In genomic region chr1:193369091-193369490, GRCm38 (mm10) we compare ENCODE assay signal across 9 mouse cellular contexts. TPM values are rescaled to one million over a fixed set of nuclear protein-coding genes. Genes with fewer than 3 reads are reported as not detected.
DNase-seq lines count a peak whose midpoint lies in the region; ATAC-seq and TF ChIP-seq lines count a peak whose summit lies in the region.
"Had no signal": no experiment of that assay in that cellular context is flagged by ENCODE, and none has a peak within 500 bp of the region (broad histone marks: within the 10 kb centered on the region; RNA-seq: fewer than 3 reads in every experiment).

No protein-coding gene starts in this region.

- no peaks in the 10 kb centered on the region for H3K27me3 ChIP-seq in limb, embryonic 12.5 days
- H3K27me3 ChIP-seq in stomach, postnatal 0 days (ENCODE audit: control insufficient read depth, insufficient read depth, low read length) = no peaks in the 10 kb centered on the region

- H3K4me3 ChIP-seq in limb, embryonic 12.5 days (replicated peaks) = peak overlapping the region; percentile 48
- H3K4me3 ChIP-seq in stomach, postnatal 0 days (ENCODE audit: low read depth, low read length) = no peak overlapping the region; the same call in 1 of the 2 replicates

- TF ChIP-seq CTCF in stomach, postnatal 0 days (IDR thresholded peaks at IDR 0.05; ENCODE audit: low read depth) = no peak

- peak overlapping the region; percentile 78 for H3K4me2 ChIP-seq in limb, embryonic 12.5 days
- H3K4me2 ChIP-seq in stomach, postnatal 0 days (replicated peaks; ENCODE audit: low read depth) = peak overlapping the region; percentile 46

- no peak for TF ChIP-seq EP300 in stomach, postnatal 0 days (optimal IDR thresholded peaks at IDR 0.05)

- no peaks in the 10 kb centered on the region for H3K9me3 ChIP-seq in limb, embryonic 12.5 days
- H3K9me3 ChIP-seq in stomach, postnatal 0 days (ENCODE audit: control insufficient read depth, low read length) = no peaks in the 10 kb centered on the region

- H3K27ac ChIP-seq in limb, embryonic 12.5 days = no peak overlapping the region
- H3K27ac ChIP-seq in stomach, postnatal 0 days (replicated peaks) = no peak overlapping the region

- no peak for ATAC-seq in limb, embryonic 12.5 days (ENCODE audit: insufficient number of reproducible peaks, insufficient read depth, low FRiP score, low TSS enrichment, low read depth)
- ATAC-seq in stomach, postnatal 0 days (ENCODE audit: low FRiP score, low TSS enrichment) = no peak

- peak overlapping the region; percentile 60 for H3K9ac ChIP-seq in limb, embryonic 12.5 days (replicated peaks)
- H3K9ac ChIP-seq in stomach, postnatal 0 days (ENCODE audit: low read length) = peak overlapping the region; percentile 32; the same call in 1 of the 2 replicates

- no peaks in the 10 kb centered on the region for H3K36me3 ChIP-seq in limb, embryonic 12.5 days
- H3K36me3 ChIP-seq in stomach, postnatal 0 days (ENCODE audit: control insufficient read depth, insufficient read depth, low read length) = no peaks in the 10 kb centered on the region

- H3K4me1 ChIP-seq in limb, embryonic 12.5 days (replicated peaks) = peaks cover 31% of the 10 kb centered on the region
- no peaks in the 10 kb centered on the region for H3K4me1 ChIP-seq in stomach, postnatal 0 days (replicated peaks; ENCODE audit: control insufficient read depth, insufficient read depth)

- DNase-seq in embryo, embryonic 10 days (ENCODE audit: low spot score) = peak; percentile 35
- no peak for DNase-seq in embryo, embryonic 10.5 days (ENCODE audit: low spot score)
- DNase-seq in retina, embryonic 14.5 days (ENCODE audit: low spot score) = peak; percentile 30
- no peak for DNase-seq in retina, postnatal 1 day
- no peak for DNase-seq in stomach, postnatal 0 days (ENCODE audit: low spot score)
- no peak for DNase-seq in adrenal gland, adult 18-20 months (ENCODE audit: low spot score in 2 of 2)
- no peak for DNase-seq in gastrocnemius, postnatal 4 days (ENCODE audit: low spot score in 2 of 2)
- DNase-seq: lung, adult 18-20 months had no signal

- WGBS in limb, embryonic 12.5 days = 54% methylated on average over 8 of the region's 8 CpGs
- WGBS in stomach, postnatal 0 days = 54% methylated on average over 8 of the region's 8 CpGs

RNA-seq across cellular contexts. Expression of gene Camk1g, which starts 1.0 kb away (rescaled TPM):
- polyA plus RNA-seq in limb, embryonic 12.5 days (2016; fragmentation: Nextera tagmentation; extraction: Ambion mirVana) = 20.2 and 21.7 TPM in 2 replicates
- 1.5 and 1.6 TPM in 2 replicates for polyA plus RNA-seq in stomach, postnatal 0 days (2015; fragmentation: Nextera tagmentation; extraction: Ambion mirVana)
- under 1 TPM; 0.13 to 0.17 TPM for total RNA-seq in adrenal gland, adult 18-20 months (2021)
- 1 to 10 TPM; 1.0 to 1.2 TPM for total RNA-seq in gastrocnemius, postnatal 4 days (2021)

Comparison
In these comparisons a context has a peak if more than half of its experiments do, and no peak if none do; other contexts are left out.
1. DNase-seq: peak in embryo, embryonic 10 days (single experiment) and retina, embryonic 14.5 days (single experiment); none in embryo, embryonic 10.5 days (single experiment), retina, postnatal 1 day (single experiment), stomach, postnatal 0 days (single experiment), adrenal gland, adult 18-20 months (0 of 2) and gastrocnemius, postnatal 4 days (0 of 2).